In genomic region chr11:59192059-59192386, GRCm38 (mm10) we compare ENCODE assay signal across 8 mouse cellular contexts. TPM values are rescaled to one million over a fixed set of nuclear protein-coding genes. Genes with fewer than 3 reads are reported as not detected.
DNase-seq lines count a peak whose midpoint lies in the region; ATAC-seq and TF ChIP-seq lines count a peak whose summit lies in the region.

TSS of gene Guk1 (minus strand) at chr11:59192212.

- no peak for TF ChIP-seq EP300 in liver, embryonic 14.5 days (IDR thresholded peaks at IDR 0.05; ENCODE audit: low read depth)

- no peak for ATAC-seq in G1E (ENCODE audit: extremely low read depth, insufficient number of reproducible peaks, low FRiP score, poor library complexity, severe bottlenecking)
- peak; percentile 22 for ATAC-seq in forebrain, embryonic 14.5 days
- ATAC-seq in hindbrain, embryonic 12.5 days (ENCODE audit: low FRiP score) = peak; percentile 14; the same call in 1 of the 2 replicates
- no peak for ATAC-seq in liver, embryonic 14.5 days (ENCODE audit: insufficient read depth)

- WGBS in forebrain, embryonic 14.5 days = 6% methylated on average over 16 of the region's 16 CpGs
- 5% methylated on average over 16 of the region's 16 CpGs for WGBS in hindbrain, embryonic 12.5 days
- WGBS in liver, embryonic 14.5 days (ENCODE audit: insufficient replicate concordance) = 7% methylated on average over 16 of the region's 16 CpGs

- peaks cover 36% of the 10 kb centered on the region for H3K4me1 ChIP-seq in G1E (ENCODE audit: insufficient read depth, low read depth, low read length)
- H3K4me1 ChIP-seq in forebrain, embryonic 14.5 days (ENCODE audit: control insufficient read depth, insufficient read depth, low read length) = 0 out of 2 replicates have a peak, but pooled peaks cover 2% of the 10 kb centered on the region
- H3K4me1 ChIP-seq in hindbrain, embryonic 12.5 days = peaks cover 13% of the 10 kb centered on the region
- H3K4me1 ChIP-seq in liver, embryonic 14.5 days (replicated peaks; ENCODE audit: control insufficient read depth in 2 of 2, insufficient read depth in 2 of 2, low read length in 1 of 2) = peaks cover 8 to 10% of the 10 kb centered on the region in 2 experiments

- DNase-seq in heart, adult 18-20 months = no peak
- DNase-seq in heart, adult 9 months (ENCODE audit: low spot score in 2 of 2) = no peak
- no peak for DNase-seq in G1E (ENCODE audit: low spot score)
- DNase-seq in forebrain, embryonic 14.5 days (ENCODE audit: low spot score) = no peak
- DNase-seq in liver, embryonic 14.5 days (ENCODE audit: low read depth in 3 of 3, low spot score in 3 of 3) = no peak
- DNase-seq in natural killer cell, adult 2 months (ENCODE audit: low spot score in 2 of 2) = no peak
- no peak for DNase-seq in cerebellum, postnatal 10 days

- H3K36me3 ChIP-seq in G1E (replicated peaks) = peaks cover 33% of the 10 kb centered on the region
- no peaks in the 10 kb centered on the region for H3K36me3 ChIP-seq in forebrain, embryonic 14.5 days (ENCODE audit: control insufficient read depth, insufficient read depth, low read length)
- H3K36me3 ChIP-seq in hindbrain, embryonic 12.5 days = no peaks in the 10 kb centered on the region
- H3K36me3 ChIP-seq in liver, embryonic 14.5 days (replicated peaks; ENCODE audit: control insufficient read depth, insufficient read depth, low read depth) = no peaks in the 10 kb centered on the region

- H3K27ac ChIP-seq in forebrain, embryonic 14.5 days (ENCODE audit: low read depth, low read length) = peak within 1 kb of the TSS; percentile 86
- H3K27ac ChIP-seq in hindbrain, embryonic 12.5 days = peak within 1 kb of the TSS; percentile 92
- peak within 1 kb of the TSS; percentile 94 for H3K27ac ChIP-seq in liver, embryonic 14.5 days

- H3K9me3 ChIP-seq in G1E (replicated peaks) = no peaks in the 10 kb centered on the region
- H3K9me3 ChIP-seq in forebrain, embryonic 14.5 days (replicated peaks; ENCODE audit: control insufficient read depth, low read length) = no peaks in the 10 kb centered on the region
- H3K9me3 ChIP-seq in hindbrain, embryonic 12.5 days (replicated peaks) = no peaks in the 10 kb centered on the region
- H3K9me3 ChIP-seq in liver, embryonic 14.5 days (ENCODE audit: control insufficient read depth, low read length) = no peaks in the 10 kb centered on the region

- H3K4me3 ChIP-seq in G1E (ENCODE audit: low read depth, low read length) = peak within 1 kb of the TSS; percentile 80
- H3K4me3 ChIP-seq in forebrain, embryonic 14.5 days (ENCODE audit: low read depth, low read length) = peak within 1 kb of the TSS; percentile 61
- peak within 1 kb of the TSS; percentile 63 for H3K4me3 ChIP-seq in hindbrain, embryonic 12.5 days
- H3K4me3 ChIP-seq in liver, embryonic 14.5 days (ENCODE audit: insufficient read depth in 1 of 2, low read depth in 2 of 2, low read length in 2 of 2) = peak within 1 kb of the TSS; percentile 62 to 77

- peaks cover 3% of the 10 kb centered on the region for H3K27me3 ChIP-seq in G1E (ENCODE audit: insufficient read depth, low read length)
- H3K27me3 ChIP-seq in forebrain, embryonic 14.5 days (replicated peaks; ENCODE audit: control insufficient read depth, insufficient read depth, low read length) = no peaks in the 10 kb centered on the region
- peaks cover 8% of the 10 kb centered on the region; the same call in 1 of the 2 replicates for H3K27me3 ChIP-seq in hindbrain, embryonic 12.5 days
- H3K27me3 ChIP-seq in liver, embryonic 14.5 days (ENCODE audit: control insufficient read depth, insufficient read depth, low read length) = no peaks in the 10 kb centered on the region

- no peak for TF ChIP-seq CTCF in G1E (IDR thresholded peaks at IDR 0.05; ENCODE audit: low read depth, low read length)
- TF ChIP-seq CTCF in liver, embryonic 14.5 days (IDR thresholded peaks at IDR 0.05; ENCODE audit: low read depth) = no peak

- H3K9ac ChIP-seq in forebrain, embryonic 14.5 days (ENCODE audit: low read length) = peak within 1 kb of the TSS; percentile 82
- H3K9ac ChIP-seq in hindbrain, embryonic 12.5 days = peak within 1 kb of the TSS; percentile 75
- H3K9ac ChIP-seq in liver, embryonic 14.5 days (replicated peaks) = peak within 1 kb of the TSS; percentile 71

- H3K4me2 ChIP-seq in forebrain, embryonic 14.5 days (ENCODE audit: low read length) = peak within 1 kb of the TSS; percentile 76
- peak within 1 kb of the TSS; percentile 56 for H3K4me2 ChIP-seq in hindbrain, embryonic 12.5 days (replicated peaks)
- peak within 1 kb of the TSS; percentile 94 for H3K4me2 ChIP-seq in liver, embryonic 14.5 days (ENCODE audit: low read depth)

RNA-seq across cellular contexts. Expression of gene Guk1, which starts in this region (rescaled TPM):
- 100 to 1,000 TPM; 108 to 133 TPM for total RNA-seq in heart, adult 18-20 months (2021)
- total RNA-seq in G1E (2014; fragmentation: Nextera tagmentation) = 16.8 and 19.1 TPM in 2 replicates
- 37.5 and 38.2 TPM in 2 replicates for total RNA-seq in G1E (2017)
- polyA plus RNA-seq in G1E (2012) = 35.2 and 40.2 TPM in 2 replicates
- 198 and 199 TPM in 2 replicates for polyA plus RNA-seq in forebrain, embryonic 14.5 days (2014; fragmentation: Nextera tagmentation; extraction: Ambion mirVana)
- polyA plus RNA-seq in hindbrain, embryonic 12.5 days (2016; fragmentation: Nextera tagmentation; extraction: Ambion mirVana) = 107 and 112 TPM in 2 replicates
- polyA plus RNA-seq in liver, embryonic 14.5 days (2012; rRNA removed) = 40.2 and 41.1 TPM in 2 replicates
- 64.2 and 70.5 TPM in 2 replicates for polyA plus RNA-seq in liver, embryonic 14.5 days (2014; fragmentation: Nextera tagmentation; extraction: Ambion mirVana)

Comparison
In these comparisons a context has a peak if more than half of its experiments do, and no peak if none do; other contexts are left out.
1. ATAC-seq: peak in forebrain, embryonic 14.5 days (single experiment) and hindbrain, embryonic 12.5 days (single experiment); none in G1E (single experiment) and liver, embryonic 14.5 days (single experiment).
2. Peak in every context shown above with its lines, with median percentiles within 50 percentile points of each other: H3K4me3 ChIP-seq, H3K27ac ChIP-seq, H3K4me2 ChIP-seq and H3K9ac ChIP-seq.